Mouse (Mus musculus) intestine, postnatal 0 days (tissue): ENCODE measurements around the gene Smad5. TPM values are rescaled to one million over a fixed set of nuclear protein-coding genes. Genes with fewer than 3 reads are reported as not detected.

Source experiments
- ATAC-seq: fragments of 200-750 bp; cut with Nextera tagmentation; 2 replicates; pipeline ENCODE4 v1.8.0; 2017; ENCODE audit warnings: mild to moderate bottlenecking, moderate TSS enrichment, moderate library complexity
- H3K27ac ChIP-seq: fragments of 300-500 bp; sonication (generic); 2 replicates; pipeline ENCODE4 v1.5.1; 2014; ENCODE audit warnings: mild to moderate bottlenecking, low read depth, low read length, moderate library complexity
- H3K27me3 ChIP-seq: fragments of 300-500 bp; sonication (generic); replicated peaks from 2 replicates; pipeline ENCODE4 v1.6.1; 2014; ENCODE audit warnings: low read length, mixed read lengths; ENCODE audit not compliant: control insufficient read depth, insufficient read depth
- H3K36me3 ChIP-seq: fragments of 300-500 bp; sonication (generic); 2 replicates; pipeline ENCODE4 v1.6.1; 2014; ENCODE audit warnings: mild to moderate bottlenecking, moderate library complexity; ENCODE audit not compliant: control insufficient read depth, insufficient read depth
- H3K4me1 ChIP-seq: fragments of 300-500 bp; sonication (generic); replicated peaks from 2 replicates; pipeline ENCODE4 v1.6.1; 2014; ENCODE audit warnings: antibody characterized with exemption, low read length, mixed read lengths; ENCODE audit not compliant: control insufficient read depth, insufficient read depth
- H3K4me2 ChIP-seq: fragments of 300-500 bp; sonication (generic); replicated peaks from 2 replicates; pipeline ENCODE4 v1.6.1; 2014; ENCODE audit warnings: low read depth, mild to moderate bottlenecking, moderate library complexity
- H3K4me3 ChIP-seq: fragments of 300-500 bp; sonication (generic); 2 replicates; pipeline ENCODE4 v1.5.1; 2014; ENCODE audit warnings: low read depth, low read length
- H3K9ac ChIP-seq: fragments of 300-500 bp; sonication (generic); 2 replicates; pipeline ENCODE4 v1.6.1; 2014; ENCODE audit warnings: mild to moderate bottlenecking, low read depth, low read length
- H3K9me3 ChIP-seq: fragments of 300-500 bp; sonication (generic); 2 replicates; pipeline ENCODE4 v1.6.1; 2016; ENCODE audit warnings: mixed run types; ENCODE audit not compliant: control insufficient read depth
- CTCF ChIP-seq: sonication (generic); IDR thresholded peaks from 2 replicates; pipeline ENCODE4 v1.5.1; 2016; ENCODE audit warnings: low read depth, mild to moderate bottlenecking, control low read depth, antibody characterized with exemption, moderate library complexity
- WGBS: fragments of 180-500 bp; shearing (Covaris S2); extraction: QIAGEN DNeasy Blood & Tissue Kit; methylation state at CpG from one replicate; pipeline ENCODE4 v1.1.7; 2014; 5-methylcytosine and 5-hydroxymethylcytosine counted together
- polyA plus RNA-seq: library from polyadenylated mRNA; unstranded; fragments of >200 nt; fragmentation: Nextera tagmentation; extraction: Ambion mirVana; gene quantifications from 2 replicates; pipeline ENCODE4 v1.2.1, GENCODE M21; 2015

Gene Smad5
- polyA plus RNA-seq, 1 experiment from 2014 or later: 8.5 TPM

GRCm38 (mm10) chr13:56664256-56665170, 38.3 kb upstream of the Smad5 start:
- no peak overlapping the region for H3K4me2 ChIP-seq
- H3K4me3 ChIP-seq: no peak overlapping the region
- no peak for ATAC-seq
- H3K9me3 ChIP-seq: no peaks in the 10 kb centered on the region
- H3K27me3 ChIP-seq: no peaks in the 10 kb centered on the region
- no peaks in the 10 kb centered on the region for H3K4me1 ChIP-seq
- H3K27ac ChIP-seq: no peak overlapping the region
- no peak for TF ChIP-seq CTCF
- no peak overlapping the region for H3K9ac ChIP-seq
- 67% methylated on average over 17 of the region's 17 CpGs for WGBS
- H3K36me3 ChIP-seq: no peaks in the 10 kb centered on the region

- 49% methylated on average over 11 of the region's 11 CpGs for WGBS
- ATAC-seq: no peak
- H3K4me3 ChIP-seq: no peak overlapping the region
- H3K9ac ChIP-seq: no peak overlapping the region
- H3K27ac ChIP-seq: no peak overlapping the region
- no peaks in the 10 kb centered on the region for H3K9me3 ChIP-seq
- no peaks in the 10 kb centered on the region for H3K4me1 ChIP-seq
- no peak overlapping the region for H3K4me2 ChIP-seq
- no peaks in the 10 kb centered on the region for H3K27me3 ChIP-seq
- H3K36me3 ChIP-seq: no peaks in the 10 kb centered on the region
- TF ChIP-seq CTCF: no peak
These were observed 31.6 kb upstream of the Smad5 start for GRCm38 (mm10) chr13:56671206-56671605.

- Histone ChIP-seq H3K4me2 (no peak overlapping the region), H3K27ac (0 out of 2 replicates have a peak overlapping the region, but pooled peaks have one; percentile 41), H3K9me3 (no peaks in the 10 kb centered on the region), H3K27me3 (no peaks in the 10 kb centered on the region), H3K4me3 (no peak overlapping the region), H3K4me1 (0 out of 2 replicates have a peak, but pooled peaks cover 12% of the 10 kb centered on the region), H3K36me3 (no peaks in the 10 kb centered on the region), H3K9ac (no peak overlapping the region)
- WGBS: 54% methylated on average over 4 of the region's 4 CpGs
- ATAC-seq: no peak; the same call in none of the 2 replicates
- no peak for TF ChIP-seq CTCF
These were observed 25.1 kb upstream of the Smad5 start for GRCm38 (mm10) chr13:56677731-56678130.

- H3K9ac ChIP-seq: no peak overlapping the region
- no peak overlapping the region for H3K4me3 ChIP-seq
- 0 out of 2 replicates have a peak, but pooled peaks cover 12% of the 10 kb centered on the region for H3K4me1 ChIP-seq
- H3K9me3 ChIP-seq: no peaks in the 10 kb centered on the region
- H3K4me2 ChIP-seq: no peak overlapping the region
- no peaks in the 10 kb centered on the region for H3K27me3 ChIP-seq
- H3K36me3 ChIP-seq: no peaks in the 10 kb centered on the region
- ATAC-seq: peak; percentile 79
- WGBS: 30% methylated on average over 10 of the region's 10 CpGs
- H3K27ac ChIP-seq: peak overlapping the region; percentile 41
- no peak for TF ChIP-seq CTCF
These were observed 24.5 kb upstream of the Smad5 start for GRCm38 (mm10) chr13:56678188-56678787.

GRCm38 (mm10) chr13:56678826-56679504, 23.8 kb upstream of the Smad5 start:
- Histone ChIP-seq H3K36me3 (no peaks in the 10 kb centered on the region), H3K27ac (peak overlapping the region; percentile 41; the same call in 1 of the 2 replicates), H3K9me3 (no peaks in the 10 kb centered on the region), H3K9ac (no peak overlapping the region), H3K4me2 (no peak overlapping the region), H3K4me1 (0 out of 2 replicates have a peak, but pooled peaks cover 12% of the 10 kb centered on the region), H3K4me3 (no peak overlapping the region), H3K27me3 (no peaks in the 10 kb centered on the region)
- WGBS: 46% methylated on average over 10 of the region's 10 CpGs
- TF ChIP-seq CTCF: no peak
- ATAC-seq: no peak

DNA sequence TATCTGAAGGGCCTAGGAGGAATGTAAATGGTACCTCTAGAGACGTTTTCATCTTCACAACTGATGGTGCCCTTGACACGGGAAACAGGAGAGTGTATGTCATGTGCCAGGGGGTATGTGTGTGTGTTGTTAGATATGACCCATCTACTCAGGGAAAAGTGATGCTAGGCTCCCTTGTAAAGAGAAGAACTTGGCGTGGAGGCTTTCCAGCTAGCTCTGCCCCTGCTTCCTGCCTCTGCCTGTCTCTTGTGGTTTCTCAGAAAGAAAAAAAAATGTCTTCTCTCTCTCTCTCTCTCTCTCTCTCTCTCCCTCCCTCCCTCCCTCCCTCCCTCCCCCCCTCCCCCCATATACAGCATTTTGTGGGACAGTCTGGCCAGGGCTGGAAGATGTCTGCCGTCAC, 20.9 kb upstream of the Smad5 start:
- Histone ChIP-seq H3K36me3 (no peaks in the 10 kb centered on the region), H3K9ac (no peak overlapping the region), H3K27ac (no peak overlapping the region), H3K4me1 (0 out of 2 replicates have a peak, but pooled peaks cover 12% of the 10 kb centered on the region), H3K27me3 (no peaks in the 10 kb centered on the region), H3K4me3 (no peak overlapping the region), H3K4me2 (no peak overlapping the region), H3K9me3 (no peaks in the 10 kb centered on the region)
- no peak for ATAC-seq
- TF ChIP-seq CTCF: no peak
- 70% methylated on average over 4 of the region's 4 CpGs for WGBS
